ENCODE assay signal across 15 mouse cellular contexts in genomic region chr3:38044338-38044737, GRCm38 (mm10).
DNase-seq lines count a peak whose midpoint lies in the region; ATAC-seq lines count a peak whose summit lies in the region.
"Had no signal": no experiment of that assay in that cellular context is flagged by ENCODE, and none has a peak within 500 bp of the region (broad histone marks: within the 10 kb centered on the region; RNA-seq: fewer than 3 reads in every experiment).

No protein-coding gene starts in this region.

- peak; percentile 24 for DNase-seq in A20 (ENCODE audit: low read depth, low spot score)
- DNase-seq in thymus, adult 18-20 months, result peak; percentile 25 to 48
- peak; percentile 46 to 67 for DNase-seq in thymus, postnatal 36 days
- DNase-seq in heart, adult 11 months, result no peak
- no peak for DNase-seq in adrenal gland, adult 18-20 months (ENCODE audit: low spot score in 2 of 2)
- DNase-seq: adrenal gland, postnatal 10 days; cerebellum, adult 2 months; cerebellum, postnatal 25 days; gastrocnemius, adult 2 months; heart, postnatal 10 days; kidney, adult 8-10 months; kidney, postnatal 25 days had no signal

- ATAC-seq in CD4-positive, CD25-positive, alpha-beta regulatory T cell, adult 4 months, result peak; percentile 69
- no peak for ATAC-seq in frontal cortex, adult (ENCODE audit: low TSS enrichment)
- ATAC-seq: lung, postnatal 0 days had no signal

Comparison
In these comparisons a context has a peak if more than half of its experiments do, and no peak if none do; other contexts are left out.
1. DNase-seq: peak in A20 (single experiment), thymus, adult 18-20 months (2 of 2) and thymus, postnatal 36 days (2 of 2); none in heart, adult 11 months (single experiment) and adrenal gland, adult 18-20 months (0 of 2).